Mouse (Mus musculus): Measurements from ENCODE around the gene Polr3b. TPM values are rescaled to one million over a fixed set of nuclear protein-coding genes. Genes with fewer than 3 reads are reported as not detected.
A peak's percentile ranks its signal among the peaks of the same experiment; 100 is the strongest.

Gene Polr3b
- polyA plus RNA-seq, 1 experiment from 2014 or later: 16.9 TPM

- peak overlapping the region; percentile 59 for H3K27ac ChIP-seq (ENCODE audit: low read depth, low read length)
- H3K27me3 ChIP-seq (ENCODE audit: control insufficient read depth, insufficient read depth, low read length): no peaks in the 10 kb centered on the region
- ATAC-seq (replicated peaks; ENCODE audit: low FRiP score) (no peak), DNase-seq (ENCODE audit: low spot score) (no peak)
- H3K36me3 ChIP-seq (ENCODE audit: control insufficient read depth, insufficient read depth, low read length): no peaks in the 10 kb centered on the region
- H3K9me3 ChIP-seq (ENCODE audit: control insufficient read depth, low read length): no peaks in the 10 kb centered on the region
- no peak overlapping the region for H3K4me2 ChIP-seq (ENCODE audit: low read depth, low read length, severe bottlenecking)
- peaks cover 15% of the 10 kb centered on the region; the same call in 1 of the 2 replicates for H3K4me1 ChIP-seq (replicated peaks; ENCODE audit: control insufficient read depth, insufficient read depth, low read length)
- 53% methylated on average over 4 of the region's 4 CpGs for WGBS
- H3K9ac ChIP-seq (ENCODE audit: low read length): no peak overlapping the region; the same call in 1 of the 2 replicates
- no peak overlapping the region for H3K4me3 ChIP-seq (ENCODE audit: low read depth, low read length)
Measured at GRCm38 (mm10) chr10:84686705-84687104, 64.6 kb downstream of the Polr3b start.

DNA sequence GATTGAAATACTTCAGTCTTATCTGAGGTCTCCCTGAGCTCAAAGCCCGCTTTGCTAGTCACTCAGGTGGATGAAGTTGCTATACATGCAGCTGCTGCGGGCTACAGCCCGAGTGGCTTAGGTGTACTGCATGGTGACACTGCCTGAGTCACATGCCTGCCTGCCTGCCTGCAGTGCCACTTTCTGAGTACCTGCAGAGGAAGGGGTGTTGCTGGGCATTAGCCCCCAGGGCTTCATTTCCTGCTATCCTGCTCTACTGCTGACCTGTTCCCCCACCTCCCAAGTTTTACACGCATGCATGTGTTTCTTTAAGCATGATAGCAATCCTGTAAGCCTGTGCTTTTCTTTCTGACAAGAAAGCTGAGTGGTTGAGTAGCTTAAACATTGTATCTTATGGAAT lies 65.6 kb downstream of the Polr3b start:
- no peaks in the 10 kb centered on the region for H3K9me3 ChIP-seq (ENCODE audit: control insufficient read depth, low read length)
- H3K27ac ChIP-seq (ENCODE audit: low read depth, low read length): no peak overlapping the region
- DNase-seq (ENCODE audit: low spot score): no peak
- 84% methylated on average over 4 of the region's 4 CpGs for WGBS
- ATAC-seq (replicated peaks; ENCODE audit: low FRiP score): no peak
- no peak overlapping the region for H3K4me2 ChIP-seq (ENCODE audit: low read depth, low read length, severe bottlenecking)
- H3K4me1 ChIP-seq (replicated peaks; ENCODE audit: control insufficient read depth, insufficient read depth, low read length): peaks cover 15% of the 10 kb centered on the region; the same call in 1 of the 2 replicates
- H3K36me3 ChIP-seq (ENCODE audit: control insufficient read depth, insufficient read depth, low read length): no peaks in the 10 kb centered on the region
- no peaks in the 10 kb centered on the region for H3K27me3 ChIP-seq (ENCODE audit: control insufficient read depth, insufficient read depth, low read length)
- H3K4me3 ChIP-seq (ENCODE audit: low read depth, low read length): no peak overlapping the region
- no peak overlapping the region for H3K9ac ChIP-seq (ENCODE audit: low read length)

DNA sequence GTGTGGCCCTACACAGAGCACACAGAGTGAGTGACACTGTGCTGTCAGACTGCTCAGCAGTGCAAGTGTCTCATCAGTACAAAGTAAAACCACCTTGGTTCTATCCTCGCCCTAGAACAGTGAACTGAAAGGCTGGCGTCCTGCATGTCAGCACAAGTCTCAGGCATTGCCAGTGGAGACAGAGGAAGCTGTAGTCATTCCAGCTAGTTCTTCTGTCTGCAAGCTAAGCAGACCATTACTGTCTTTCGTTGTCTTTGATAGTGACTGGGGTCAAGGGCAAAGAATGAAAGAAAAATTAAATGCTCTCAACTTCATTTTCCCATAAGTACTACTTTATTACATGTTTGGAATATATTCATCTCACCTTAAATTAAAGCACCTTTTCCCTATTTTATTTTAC lies 67.8 kb downstream of the Polr3b start:
- H3K4me2 ChIP-seq (ENCODE audit: low read depth, low read length, severe bottlenecking): no peak overlapping the region
- ATAC-seq (replicated peaks; ENCODE audit: low FRiP score) (no peak), DNase-seq (ENCODE audit: low spot score) (no peak)
- no peak overlapping the region for H3K27ac ChIP-seq (ENCODE audit: low read depth, low read length)
- WGBS: 69% methylated on average over 3 of the region's 3 CpGs
- H3K27me3 ChIP-seq (ENCODE audit: control insufficient read depth, insufficient read depth, low read length): no peaks in the 10 kb centered on the region
- H3K9me3 ChIP-seq (ENCODE audit: control insufficient read depth, low read length): no peaks in the 10 kb centered on the region
- no peak overlapping the region for H3K4me3 ChIP-seq (ENCODE audit: low read depth, low read length)
- no peak overlapping the region for H3K9ac ChIP-seq (ENCODE audit: low read length)
- no peaks in the 10 kb centered on the region for H3K36me3 ChIP-seq (ENCODE audit: control insufficient read depth, insufficient read depth, low read length)
- peaks cover 12% of the 10 kb centered on the region; the same call in 1 of the 2 replicates for H3K4me1 ChIP-seq (replicated peaks; ENCODE audit: control insufficient read depth, insufficient read depth, low read length)

GRCm38 (mm10) chr10:84690818-84691217 lies 68.7 kb downstream of the Polr3b start:
- Histone ChIP-seq H3K4me3 (ENCODE audit: low read depth, low read length) (no peak overlapping the region), H3K36me3 (ENCODE audit: control insufficient read depth, insufficient read depth, low read length) (no peaks in the 10 kb centered on the region), H3K27ac (ENCODE audit: low read depth, low read length) (no peak overlapping the region), H3K9ac (ENCODE audit: low read length) (no peak overlapping the region), H3K4me1 (replicated peaks; ENCODE audit: control insufficient read depth, insufficient read depth, low read length) (peaks cover 6% of the 10 kb centered on the region; the same call in 1 of the 2 replicates), H3K27me3 (ENCODE audit: control insufficient read depth, insufficient read depth, low read length) (no peaks in the 10 kb centered on the region), H3K9me3 (ENCODE audit: control insufficient read depth, low read length) (no peaks in the 10 kb centered on the region), H3K4me2 (ENCODE audit: low read depth, low read length, severe bottlenecking) (no peak overlapping the region)
- ATAC-seq (replicated peaks; ENCODE audit: low FRiP score): no peak
- no peak for DNase-seq (ENCODE audit: low spot score)
- 77% methylated on average over 4 of the region's 4 CpGs for WGBS

GRCm38 (mm10) chr10:84691692-84692091 lies 69.6 kb downstream of the Polr3b start:
- Histone ChIP-seq H3K4me3 (ENCODE audit: low read depth, low read length) (no peak overlapping the region), H3K4me2 (ENCODE audit: low read depth, low read length, severe bottlenecking) (no peak overlapping the region), H3K9ac (ENCODE audit: low read length) (no peak overlapping the region), H3K36me3 (ENCODE audit: control insufficient read depth, insufficient read depth, low read length) (no peaks in the 10 kb centered on the region), H3K9me3 (ENCODE audit: control insufficient read depth, low read length) (no peaks in the 10 kb centered on the region), H3K27ac (ENCODE audit: low read depth, low read length) (no peak overlapping the region), H3K4me1 (replicated peaks; ENCODE audit: control insufficient read depth, insufficient read depth, low read length) (no peaks in the 10 kb centered on the region; the same call in 1 of the 2 replicates), H3K27me3 (ENCODE audit: control insufficient read depth, insufficient read depth, low read length) (no peaks in the 10 kb centered on the region)
- ATAC-seq (replicated peaks; ENCODE audit: low FRiP score): no peak
- 75% methylated on average over 3 of the region's 3 CpGs for WGBS
- no peak for DNase-seq (ENCODE audit: low spot score)

GRCm38 (mm10) chr10:84693841-84694638 lies 71.9 kb downstream of the Polr3b start:
- no peak overlapping the region for H3K4me3 ChIP-seq (ENCODE audit: low read depth, low read length)
- no peaks in the 10 kb centered on the region for H3K9me3 ChIP-seq (ENCODE audit: control insufficient read depth, low read length)
- DNase-seq (ENCODE audit: low spot score) (no peak), ATAC-seq (replicated peaks; ENCODE audit: low FRiP score) (no peak)
- no peak overlapping the region for H3K9ac ChIP-seq (ENCODE audit: low read length)
- peaks cover 2% of the 10 kb centered on the region; the same call in 1 of the 2 replicates for H3K27me3 ChIP-seq (ENCODE audit: control insufficient read depth, insufficient read depth, low read length)
- no peak overlapping the region for H3K27ac ChIP-seq (ENCODE audit: low read depth, low read length)
- H3K4me1 ChIP-seq (replicated peaks; ENCODE audit: control insufficient read depth, insufficient read depth, low read length): no peaks in the 10 kb centered on the region
- WGBS: 80% methylated on average over 8 of the region's 8 CpGs
- no peak overlapping the region for H3K4me2 ChIP-seq (ENCODE audit: low read depth, low read length, severe bottlenecking)
- no peaks in the 10 kb centered on the region; the same call in 1 of the 2 replicates for H3K36me3 ChIP-seq (ENCODE audit: control insufficient read depth, insufficient read depth, low read length)

GRCm38 (mm10) chr10:84700236-84700987 lies 78.3 kb downstream of the Polr3b start:
- H3K27ac ChIP-seq (ENCODE audit: low read depth, low read length): no peak overlapping the region
- 89% methylated on average over 13 of the region's 13 CpGs for WGBS

DNA sequence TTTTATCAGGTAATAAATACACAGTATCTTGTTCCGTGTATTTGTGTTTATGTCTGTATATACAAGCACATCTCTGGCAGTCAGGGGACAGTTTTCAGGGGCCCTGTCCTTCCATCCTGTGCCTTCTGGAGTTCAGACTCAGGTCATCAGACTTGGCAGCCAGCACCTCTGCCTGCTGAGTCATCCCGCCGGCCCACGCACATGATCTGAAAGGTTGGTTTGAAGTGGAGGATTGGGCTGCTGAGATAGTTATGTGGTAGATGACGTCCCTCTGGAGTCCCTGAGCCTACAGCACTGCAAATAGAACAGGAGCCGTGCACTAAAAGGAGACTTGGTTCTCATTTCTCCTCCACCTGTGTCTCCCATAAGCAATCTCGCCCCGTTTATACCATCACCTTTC lies 79.0 kb downstream of the Polr3b start:
- Histone ChIP-seq H3K4me1 (replicated peaks; ENCODE audit: control insufficient read depth, insufficient read depth, low read length) (0 out of 2 replicates have a peak, but pooled peaks cover under 1% of the 10 kb centered on the region), H3K4me2 (ENCODE audit: low read depth, low read length, severe bottlenecking) (no peak overlapping the region), H3K9me3 (ENCODE audit: control insufficient read depth, low read length) (no peaks in the 10 kb centered on the region), H3K27ac (ENCODE audit: low read depth, low read length) (no peak overlapping the region), H3K9ac (ENCODE audit: low read length) (no peak overlapping the region), H3K36me3 (ENCODE audit: control insufficient read depth, insufficient read depth, low read length) (peaks cover 3% of the 10 kb centered on the region; the same call in 1 of the 2 replicates), H3K27me3 (ENCODE audit: control insufficient read depth, insufficient read depth, low read length) (peaks cover 2% of the 10 kb centered on the region; the same call in 1 of the 2 replicates), H3K4me3 (ENCODE audit: low read depth, low read length) (no peak overlapping the region)
- ATAC-seq (replicated peaks; ENCODE audit: low FRiP score): no peak
- no peak for DNase-seq (ENCODE audit: low spot score)
- 96% methylated on average over 8 of the region's 8 CpGs for WGBS

More at GRCm38 (mm10) chr10:84700236-84700987, 78.3 kb downstream of the Polr3b start:
- H3K4me2 ChIP-seq (ENCODE audit: low read depth, low read length, severe bottlenecking): no peak overlapping the region
- no peak for DNase-seq (ENCODE audit: low spot score)
- peaks cover 3% of the 10 kb centered on the region; the same call in 1 of the 2 replicates for H3K36me3 ChIP-seq (ENCODE audit: control insufficient read depth, insufficient read depth, low read length)
- peaks cover 2% of the 10 kb centered on the region; the same call in 1 of the 2 replicates for H3K27me3 ChIP-seq (ENCODE audit: control insufficient read depth, insufficient read depth, low read length)
- H3K4me1 ChIP-seq (replicated peaks; ENCODE audit: control insufficient read depth, insufficient read depth, low read length): no peaks in the 10 kb centered on the region
- no peak overlapping the region for H3K4me3 ChIP-seq (ENCODE audit: low read depth, low read length)
- ATAC-seq (replicated peaks; ENCODE audit: low FRiP score): no peak
- H3K9ac ChIP-seq (ENCODE audit: low read length): no peak overlapping the region
- H3K9me3 ChIP-seq (ENCODE audit: control insufficient read depth, low read length): no peaks in the 10 kb centered on the region
